Mouse (Mus musculus) layer of hippocampus, postnatal 36 days (tissue): ENCODE measurements at regions not wholly inside any gene's neighbourhood (a gene's known extent, or its start where the extent isn't known, plus 50 kb on each side); places are given as distances from the start of the nearest gene placed in this dataset.

ENCODE experiments used
- DNase-seq, 2 experiments: peaks; one replicate each; pipeline ENCODE4 v3.0.0; 2022

- no peak for DNase-seq
These were observed 479.9 kb upstream of the Mef2c start for GRCm38 (mm10) chr13:83023972-83024371.

GRCm38 (mm10) chr13:83035962-83036361, 467.9 kb upstream of the Mef2c start:
- no peak for DNase-seq

GRCm38 (mm10) chr13:83041506-83041905, 462.3 kb upstream of the Mef2c start:
- no peak for DNase-seq

- no peak for DNase-seq
These were observed 458.3 kb upstream of the Mef2c start for GRCm38 (mm10) chr13:83045516-83045915.

- no peak for DNase-seq
These were observed 457.9 kb upstream of the Mef2c start for GRCm38 (mm10) chr13:83045970-83046369.

GRCm38 (mm10) chr13:83046571-83047123, 457.2 kb upstream of the Mef2c start:
- DNase-seq, result no peak

GRCm38 (mm10) chr13:83055865-83056264, 448.0 kb upstream of the Mef2c start:
- no peak for DNase-seq

GRCm38 (mm10) chr13:83056415-83056814, 447.4 kb upstream of the Mef2c start:
- DNase-seq, result no peak

GRCm38 (mm10) chr13:83064727-83065126, 439.1 kb upstream of the Mef2c start:
- DNase-seq, result no peak

GRCm38 (mm10) chr13:83065201-83065600, 438.6 kb upstream of the Mef2c start:
- DNase-seq, result no peak

GRCm38 (mm10) chr13:83066115-83066753, 437.6 kb upstream of the Mef2c start:
- DNase-seq, result no peak

- no peak for DNase-seq
These were observed 436.3 kb upstream of the Mef2c start for GRCm38 (mm10) chr13:83067496-83067895.

- DNase-seq, result no peak
These were observed 435.2 kb upstream of the Mef2c start for GRCm38 (mm10) chr13:83068588-83068987.

- no peak for DNase-seq
These were observed 434.5 kb upstream of the Mef2c start for GRCm38 (mm10) chr13:83069293-83069692.

- DNase-seq, result no peak
These were observed 431.8 kb upstream of the Mef2c start for GRCm38 (mm10) chr13:83072073-83072472.

GRCm38 (mm10) chr13:83074219-83074965, 429.4 kb upstream of the Mef2c start:
- no peak for DNase-seq

- DNase-seq, result no peak
These were observed 428.4 kb upstream of the Mef2c start for GRCm38 (mm10) chr13:83075320-83075877.

GRCm38 (mm10) chr13:83076611-83077010, 427.2 kb upstream of the Mef2c start:
- DNase-seq, result no peak

- no peak for DNase-seq
These were observed 426.7 kb upstream of the Mef2c start for GRCm38 (mm10) chr13:83077085-83077484.

GRCm38 (mm10) chr13:83079291-83079690, 424.5 kb upstream of the Mef2c start:
- no peak for DNase-seq

- DNase-seq, result no peak
These were observed 418.9 kb upstream of the Mef2c start for GRCm38 (mm10) chr13:83084948-83085347.

GRCm38 (mm10) chr13:83099908-83100307, 403.9 kb upstream of the Mef2c start:
- no peak for DNase-seq

- DNase-seq, result peak; percentile 7 to 12
These were observed 393.2 kb upstream of the Mef2c start for GRCm38 (mm10) chr13:83110610-83111009.

- peak; percentile 34 to 61 for DNase-seq
These were observed 392.3 kb upstream of the Mef2c start for GRCm38 (mm10) chr13:83111503-83111902.
